Mouse (Mus musculus): ENCODE measurements around the gene Mia2. TPM values are rescaled to one million over a fixed set of nuclear protein-coding genes. Genes with fewer than 3 reads are reported as not detected.

Gene Mia2
- total RNA-seq, 2 experiments from 2014 or later = 85.7 to 150 TPM

DNA sequence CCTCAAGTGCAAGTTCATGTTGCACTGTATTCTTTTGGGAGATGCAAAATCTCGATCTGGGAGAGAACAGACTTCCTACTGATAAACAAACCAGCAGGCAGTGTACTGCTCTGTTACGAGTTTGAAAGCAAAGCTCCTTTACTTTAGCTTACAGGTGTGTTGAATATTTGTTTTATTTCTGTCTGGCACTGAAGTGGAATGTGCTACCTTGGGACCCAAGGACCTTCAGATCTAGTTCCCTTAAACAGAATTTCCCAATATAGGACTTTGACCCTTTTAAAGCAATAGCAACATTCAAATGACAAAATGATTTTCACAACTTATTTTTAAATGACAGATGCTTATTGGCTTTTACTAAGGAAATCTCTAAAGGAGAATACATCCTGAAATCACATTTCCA, 2.1 kb upstream of the Mia2 start:
- no peak for DNase-seq (ENCODE audit: low spot score in 2 of 2)

DNA sequence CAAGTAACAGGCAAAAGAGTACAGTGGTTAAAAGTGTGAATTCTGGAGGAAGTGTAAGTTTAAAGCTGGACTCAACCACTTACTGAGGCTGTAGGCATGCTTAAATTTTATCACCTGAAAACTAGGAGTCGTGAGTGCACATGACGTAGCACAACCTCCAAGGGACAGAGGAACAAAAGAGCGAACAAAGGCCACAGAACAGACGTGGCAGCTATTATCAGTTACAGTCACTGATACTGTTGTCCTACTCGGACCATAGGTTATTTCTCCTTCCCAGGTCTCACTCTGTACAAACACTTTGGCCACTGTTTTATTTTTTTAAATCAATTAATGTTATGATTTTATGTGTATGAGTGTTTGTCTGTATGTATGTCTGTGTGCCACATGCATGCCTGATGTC, 9.2 kb downstream of the Mia2 start:
- no peak for DNase-seq (ENCODE audit: low spot score in 2 of 2)

DNA sequence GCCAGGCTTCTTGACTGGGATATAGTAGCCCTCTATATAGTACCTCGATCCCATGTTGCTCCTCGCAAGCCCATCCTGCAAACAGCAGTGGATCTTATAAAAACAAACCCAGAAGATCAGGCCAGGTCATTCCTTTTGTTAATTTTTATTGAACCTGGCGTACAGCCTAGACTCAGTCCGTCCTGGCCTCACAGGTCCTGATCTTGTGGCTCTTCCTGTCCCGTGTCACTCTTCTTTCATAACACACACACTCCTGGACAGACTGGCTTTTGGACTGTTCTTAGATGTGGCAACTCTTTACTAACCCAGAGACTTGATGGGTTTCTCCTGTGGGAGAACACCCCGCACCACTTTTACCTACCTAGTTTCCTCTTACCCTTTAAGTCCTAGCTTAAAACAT, 10.3 kb downstream of the Mia2 start:
- DNase-seq (ENCODE audit: low spot score in 2 of 2) = no peak

DNA sequence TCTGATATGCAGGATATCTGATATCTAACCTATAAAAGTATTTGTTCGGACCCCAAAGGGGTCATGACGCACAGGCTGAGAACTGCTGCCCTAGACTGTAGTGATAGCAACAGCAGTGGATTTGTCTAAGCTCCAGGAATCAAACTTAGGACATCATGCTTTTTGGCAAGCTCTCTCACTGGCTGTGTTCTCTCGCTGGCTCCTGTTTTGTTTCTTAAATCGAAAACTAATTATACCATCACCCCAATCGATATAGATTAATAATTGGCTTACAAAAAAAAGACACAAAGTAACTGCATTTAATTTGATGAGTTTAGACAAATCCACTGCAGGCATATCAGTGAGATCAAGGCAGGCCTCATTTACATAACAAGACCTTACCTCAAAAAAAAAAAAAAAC, 10.9 kb downstream of the Mia2 start:
- no peak for DNase-seq (ENCODE audit: low spot score in 2 of 2)

DNA sequence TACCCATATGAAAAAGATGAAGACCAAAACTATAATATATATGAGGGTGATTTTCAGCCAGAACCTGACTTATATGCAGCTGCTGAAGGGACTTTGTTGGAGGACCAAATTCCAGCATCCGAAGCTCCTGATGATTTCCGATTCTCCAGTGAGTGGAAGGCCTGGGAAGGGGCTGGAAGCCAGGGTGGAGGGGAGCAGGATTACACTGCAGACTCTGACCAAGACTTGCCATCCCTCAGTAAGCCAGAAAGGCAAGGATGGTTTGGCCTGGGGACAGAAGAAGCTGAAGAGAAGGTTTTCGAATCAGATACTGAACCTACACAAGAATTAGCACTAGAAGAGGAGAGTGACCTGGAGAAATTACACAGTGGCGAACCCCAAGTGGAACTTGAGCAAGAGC, 12.3 kb downstream of the Mia2 start:
- no peak for DNase-seq (ENCODE audit: low spot score in 2 of 2)

DNA sequence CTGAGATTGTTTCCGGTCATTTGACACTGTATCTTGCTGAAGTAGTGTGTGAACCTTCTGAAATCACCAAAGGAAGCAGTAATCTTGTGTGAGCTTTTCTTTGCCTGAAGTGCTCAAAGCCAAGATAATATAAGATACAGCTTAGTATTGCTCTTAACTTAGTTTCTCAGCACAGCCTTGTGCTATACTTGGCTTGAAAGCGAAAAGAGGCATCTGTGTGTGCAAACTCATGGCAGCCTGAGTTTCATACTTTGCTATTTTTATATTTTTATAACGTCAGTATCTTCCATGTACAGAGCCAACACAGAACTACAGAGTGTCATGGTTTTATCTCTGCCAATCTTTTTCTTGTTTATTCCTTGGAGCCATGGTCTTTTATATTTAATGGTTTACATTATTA, 21.6 kb downstream of the Mia2 start:
- no peak for DNase-seq (ENCODE audit: low spot score in 2 of 2)

DNA sequence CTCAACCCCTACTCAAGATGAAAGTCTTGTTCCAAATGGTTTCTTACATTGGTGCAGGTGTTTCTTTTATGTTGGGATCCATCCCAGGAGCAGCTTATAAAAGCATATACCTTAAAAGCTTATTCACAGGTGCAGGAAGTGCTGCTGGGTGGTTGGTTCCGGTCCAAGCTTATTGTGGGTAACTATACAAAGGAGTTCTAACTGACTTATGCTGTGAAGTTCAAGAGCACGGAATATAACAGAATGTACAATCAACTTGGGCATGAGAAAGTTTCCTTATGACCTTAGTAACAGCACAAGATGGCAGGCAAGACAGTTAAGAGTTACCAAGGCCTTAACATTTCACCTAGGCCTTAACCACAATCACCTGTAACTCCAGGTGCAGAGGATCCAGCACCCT, 29.8 kb downstream of the Mia2 start:
- DNase-seq (ENCODE audit: low spot score in 2 of 2) = no peak

DNA sequence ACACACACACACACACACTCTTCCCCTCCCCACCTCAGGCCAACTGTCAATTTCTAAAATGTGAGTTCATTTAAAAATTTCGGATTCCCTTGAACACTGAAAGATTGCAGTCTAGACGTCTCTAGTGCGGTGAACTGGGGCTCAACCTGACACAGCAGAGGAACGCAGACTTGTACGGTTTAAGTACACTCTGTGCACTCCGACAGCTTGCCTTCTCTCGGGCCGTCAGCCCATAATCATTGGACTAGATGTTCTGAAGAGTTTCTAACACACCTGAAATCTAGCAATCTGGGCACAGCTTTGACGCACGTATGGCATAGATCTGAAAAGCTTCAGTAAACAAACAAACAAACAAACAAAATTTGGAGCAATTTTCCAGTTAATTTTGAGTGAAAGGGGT, 32.9 kb downstream of the Mia2 start:
- DNase-seq (ENCODE audit: low spot score in 2 of 2) = no peak

DNA sequence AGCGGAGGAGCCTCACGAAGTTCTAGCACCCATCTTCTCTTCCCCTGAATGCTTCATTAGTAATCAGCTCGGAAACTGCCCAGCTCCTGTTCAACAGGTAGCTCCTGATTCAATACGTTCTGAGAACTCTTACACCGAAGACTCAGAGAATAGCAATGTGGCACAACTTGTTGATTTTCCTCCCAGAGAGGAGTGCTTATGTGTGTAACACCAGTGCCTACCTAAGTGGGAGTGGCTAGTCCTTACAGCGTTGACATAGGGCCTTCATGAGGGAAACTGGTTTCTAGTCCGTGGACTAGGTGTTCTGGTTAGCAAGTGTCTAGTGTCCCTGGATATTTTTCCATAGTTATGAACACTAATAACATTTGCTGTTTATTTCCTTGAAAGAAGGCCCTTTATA, 33.4 kb downstream of the Mia2 start:
- DNase-seq (ENCODE audit: low spot score in 2 of 2) = no peak

DNA sequence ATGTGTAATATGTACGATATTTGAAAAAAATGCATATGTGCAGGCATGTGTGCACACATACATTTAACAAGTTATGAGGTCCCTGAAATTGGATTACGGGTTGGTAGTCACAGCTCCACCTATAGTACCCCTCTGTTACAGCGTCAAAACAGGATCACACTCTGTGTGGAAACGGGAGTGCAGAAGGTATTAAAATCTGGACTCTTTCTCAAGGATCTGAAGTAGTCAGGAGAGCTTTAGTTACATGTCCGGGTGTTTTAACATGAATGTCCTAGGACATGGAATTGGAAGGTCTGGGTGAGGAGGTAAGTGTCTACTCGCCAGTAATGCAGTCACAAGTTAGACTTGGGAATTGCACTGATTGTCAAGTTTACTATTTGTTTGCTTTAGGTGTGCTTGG, 34.0 kb downstream of the Mia2 start:
- peak in 1 of 2 experiments; percentile 41 for DNase-seq (ENCODE audit: low spot score in 2 of 2)

DNA sequence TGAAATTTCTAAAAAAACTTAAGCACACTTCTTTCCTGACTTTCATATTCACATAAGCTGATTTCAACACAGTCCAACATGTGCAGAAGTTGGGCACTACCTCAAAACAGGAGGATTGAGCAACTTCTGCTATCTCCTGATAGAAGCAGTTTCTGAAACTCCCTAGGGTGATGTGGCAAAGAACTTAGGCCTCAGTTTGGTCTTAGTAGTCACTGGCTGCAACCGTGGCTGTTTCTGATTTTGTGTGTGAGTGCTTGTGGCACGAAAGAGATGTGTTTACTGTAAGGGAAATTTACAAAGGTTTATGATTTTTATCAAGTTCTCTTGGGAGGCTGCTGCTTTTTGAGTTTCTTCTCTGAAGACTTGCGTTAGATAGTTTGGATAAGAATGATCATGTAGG, 34.6 kb downstream of the Mia2 start:
- peak in 1 of 2 experiments; percentile 32 for DNase-seq (ENCODE audit: low spot score in 2 of 2)

DNA sequence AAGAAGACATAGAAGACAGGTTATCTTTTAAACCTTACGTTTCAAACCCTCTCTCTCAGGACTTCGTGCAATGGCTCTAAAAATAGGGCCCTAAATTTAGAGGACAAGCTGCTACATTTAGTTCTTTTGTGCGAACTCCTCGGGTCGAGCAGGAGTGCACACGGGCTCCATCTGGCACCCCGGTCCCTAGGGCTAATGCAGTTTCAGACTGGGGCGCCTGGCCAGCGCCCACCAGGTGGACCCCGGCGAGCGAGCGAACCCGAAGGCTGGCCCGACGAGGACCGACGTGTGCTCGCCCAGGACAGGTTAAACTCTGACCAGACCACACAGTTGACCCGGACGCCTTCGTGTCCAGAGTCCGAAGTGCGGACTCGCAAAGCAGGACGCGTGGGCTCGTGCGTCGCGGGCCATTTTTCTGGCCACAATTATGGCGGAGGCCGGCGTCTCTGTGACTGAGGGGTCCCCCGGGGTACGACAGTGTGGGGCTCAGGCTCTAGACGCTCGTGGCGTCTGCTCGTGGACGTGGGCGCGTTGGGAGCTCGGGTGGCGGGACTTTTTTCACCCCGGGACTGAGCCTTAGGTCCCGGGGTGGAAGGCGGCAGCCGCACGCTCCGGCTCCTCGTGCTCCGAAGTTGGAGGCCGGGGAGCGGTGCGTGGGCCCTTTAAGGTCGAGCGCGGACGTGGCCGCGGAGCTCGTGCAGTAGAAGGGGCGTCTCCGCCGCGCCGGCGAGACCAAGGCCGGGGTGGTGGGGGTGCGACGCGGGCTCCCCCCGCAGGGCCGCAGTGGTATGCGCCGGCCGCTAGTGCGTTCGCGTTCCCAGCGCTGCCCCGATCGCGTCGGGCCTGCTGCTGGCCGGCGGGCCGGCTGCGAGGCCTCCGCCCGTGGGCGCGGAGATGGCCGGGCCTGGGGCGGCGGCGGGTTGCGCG, 35.3 kb downstream of the Mia2 start:
- DNase-seq (ENCODE audit: low spot score in 2 of 2) = peak; percentile 96 to 97

DNA sequence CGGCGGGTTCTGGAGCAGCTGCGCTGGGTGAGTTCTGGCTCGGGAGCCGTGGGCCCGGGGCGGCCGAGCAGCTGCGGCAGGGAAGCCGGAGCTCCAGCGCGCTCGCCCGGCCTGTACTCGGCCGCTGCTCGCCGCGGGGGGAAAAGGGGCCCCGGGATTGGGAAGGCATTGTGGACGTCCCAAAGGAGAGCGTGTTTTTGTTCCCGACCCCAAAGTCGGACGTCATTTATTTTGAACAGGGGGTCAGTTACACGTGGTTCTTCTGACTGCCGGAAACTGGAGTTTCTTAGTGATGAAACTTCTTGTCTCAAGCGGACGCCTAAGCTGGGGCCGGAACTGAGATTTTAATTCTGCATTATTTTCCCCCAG, 36.0 kb downstream of the Mia2 start:
- DNase-seq (ENCODE audit: low spot score in 2 of 2) = no peak

DNA sequence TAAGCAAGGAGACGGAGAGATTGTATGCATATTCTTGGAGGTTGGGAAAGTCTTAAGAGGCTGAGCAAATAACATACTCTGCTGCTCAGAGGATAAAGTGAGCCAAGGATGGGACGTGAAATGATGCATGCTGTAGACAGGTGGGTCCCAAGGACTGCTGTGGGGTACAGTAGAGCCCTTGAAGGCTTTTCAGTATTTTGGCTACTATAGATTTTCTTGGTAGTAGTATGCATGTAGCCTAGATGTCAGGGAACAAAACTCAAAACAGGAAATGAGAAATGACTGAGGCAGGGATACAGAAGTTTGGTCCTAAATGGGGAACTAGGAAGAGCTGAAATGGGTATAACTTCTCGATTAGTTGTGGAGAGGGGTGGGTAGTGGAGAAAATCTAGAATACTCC, 36.9 kb downstream of the Mia2 start:
- DNase-seq (ENCODE audit: low spot score in 2 of 2) = no peak

DNA sequence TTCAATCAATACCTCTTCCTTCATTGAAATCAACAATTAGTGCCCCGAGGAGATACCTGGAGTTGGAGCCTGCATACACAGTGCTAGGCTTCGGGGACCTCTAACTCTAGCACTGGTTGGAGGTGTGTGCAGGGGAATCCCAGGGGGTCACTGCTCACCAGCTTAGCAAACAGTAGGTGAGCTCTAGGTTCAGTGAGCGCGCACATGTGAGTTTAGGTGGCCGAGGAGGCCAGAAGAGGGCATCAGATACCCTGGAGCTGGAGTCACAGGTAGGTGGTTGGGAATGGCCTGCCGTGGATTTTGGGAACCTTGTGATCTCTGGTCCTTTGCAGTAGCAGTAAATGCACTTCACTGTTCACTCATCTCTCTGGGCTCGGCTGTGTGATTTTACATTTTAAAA, 37.3 kb downstream of the Mia2 start:
- DNase-seq (ENCODE audit: low spot score in 2 of 2) = no peak

DNA sequence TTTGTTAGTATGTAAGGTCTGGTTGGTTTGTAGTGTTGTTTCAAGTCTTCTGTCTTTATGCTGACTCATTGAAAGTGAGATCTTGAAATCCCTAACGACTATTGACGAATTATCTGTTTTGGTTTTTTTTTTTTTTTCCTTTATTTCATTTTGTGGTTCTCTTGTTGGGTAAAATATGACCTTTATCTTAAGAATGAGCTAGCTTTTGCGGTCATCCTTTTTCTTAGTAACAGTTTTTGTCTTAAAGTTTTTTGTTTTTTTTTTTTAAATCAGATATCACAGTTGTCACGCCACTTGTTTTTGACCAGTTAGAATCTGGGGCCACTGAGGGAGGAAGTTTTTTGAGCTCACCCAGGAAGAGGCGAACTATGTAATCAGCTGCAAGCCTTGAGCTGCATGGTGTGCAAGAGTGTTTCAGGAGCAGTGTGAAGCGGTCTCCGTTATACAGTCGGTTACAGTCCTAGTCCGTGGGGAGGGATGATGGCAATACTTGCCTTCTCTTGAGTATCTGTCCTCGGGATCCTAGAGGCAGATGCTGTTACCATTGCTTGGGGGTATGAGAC, 37.9 kb downstream of the Mia2 start:
- DNase-seq (ENCODE audit: low spot score in 2 of 2) = no peak

DNA sequence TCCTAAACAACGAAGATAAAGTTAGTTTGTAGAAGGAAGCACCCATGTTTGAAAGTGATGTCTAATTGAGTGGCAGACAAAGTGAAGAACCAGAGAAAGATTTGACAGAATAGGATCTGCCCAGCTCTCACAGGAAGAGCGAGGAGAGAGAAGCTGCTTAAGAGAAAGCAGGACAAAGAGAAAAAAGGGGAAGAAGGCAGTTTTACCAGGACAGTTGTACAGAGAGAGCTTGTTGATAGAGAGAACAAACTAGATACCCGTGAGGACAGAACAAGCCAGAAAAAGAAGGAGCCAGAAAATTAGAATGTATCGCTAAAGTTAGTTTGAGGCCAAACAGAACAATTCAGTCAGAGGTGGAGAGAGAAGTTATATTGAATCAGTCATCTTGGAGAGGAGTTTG, 39.5 kb downstream of the Mia2 start:
- DNase-seq (ENCODE audit: low spot score in 2 of 2) = no peak

DNA sequence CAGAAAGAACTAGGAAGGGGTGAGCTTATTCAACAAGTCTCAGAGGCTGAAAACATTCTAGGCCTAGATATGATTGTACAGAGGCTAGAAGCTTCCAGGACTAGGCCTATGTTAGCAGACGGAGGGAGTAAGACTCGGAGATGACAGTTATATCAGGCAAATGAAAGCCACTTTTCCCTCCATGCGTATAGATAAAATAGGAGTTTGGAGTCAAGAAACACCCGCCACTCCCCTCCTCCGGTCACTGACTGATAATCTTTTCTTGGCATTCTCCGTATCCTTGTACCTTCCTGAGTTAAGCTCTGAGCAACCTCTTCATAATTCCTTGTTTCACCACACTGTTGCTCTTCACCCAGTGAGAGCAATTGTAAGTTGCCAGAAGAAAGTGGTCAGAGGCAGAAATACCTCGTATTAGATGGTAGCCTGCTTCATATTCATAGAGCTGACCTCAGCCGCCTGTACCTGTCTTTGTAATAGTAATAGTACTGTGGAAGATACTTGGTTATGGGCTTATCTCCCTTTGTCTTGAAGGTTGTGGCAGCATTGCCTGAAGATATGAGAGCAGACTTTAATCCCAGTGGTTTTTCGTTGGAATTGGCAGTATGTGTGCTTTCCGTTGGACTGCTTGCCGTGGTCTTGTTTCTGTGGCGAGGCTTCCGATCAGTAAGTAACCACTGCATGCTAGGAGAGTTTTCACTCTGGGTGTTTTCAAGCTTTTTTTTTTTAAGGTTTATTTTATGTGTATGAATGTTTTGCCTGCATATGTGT, 40.1 kb downstream of the Mia2 start:
- no peak for DNase-seq (ENCODE audit: low spot score in 2 of 2)

DNA sequence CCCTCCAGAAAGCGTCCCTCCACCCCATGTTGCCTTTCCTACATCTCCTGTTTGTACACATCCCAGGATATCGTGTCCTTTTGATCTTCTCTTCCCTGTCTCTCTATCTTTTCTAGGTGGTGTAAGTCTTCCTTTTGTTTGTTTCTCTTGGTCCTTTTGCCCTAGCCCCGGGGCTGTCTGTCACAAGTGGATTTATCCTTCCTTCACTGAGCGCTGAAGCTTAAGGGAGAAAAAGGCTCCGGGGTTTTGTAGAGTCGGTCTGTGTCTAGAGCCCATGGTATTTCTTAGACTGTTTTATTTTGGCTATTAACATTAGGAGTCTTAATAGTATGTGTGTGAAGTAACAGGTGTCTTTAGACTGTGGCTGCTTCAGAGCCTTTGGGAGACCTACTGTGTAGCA, 41.4 kb downstream of the Mia2 start:
- DNase-seq (ENCODE audit: low spot score in 2 of 2) = no peak

DNA sequence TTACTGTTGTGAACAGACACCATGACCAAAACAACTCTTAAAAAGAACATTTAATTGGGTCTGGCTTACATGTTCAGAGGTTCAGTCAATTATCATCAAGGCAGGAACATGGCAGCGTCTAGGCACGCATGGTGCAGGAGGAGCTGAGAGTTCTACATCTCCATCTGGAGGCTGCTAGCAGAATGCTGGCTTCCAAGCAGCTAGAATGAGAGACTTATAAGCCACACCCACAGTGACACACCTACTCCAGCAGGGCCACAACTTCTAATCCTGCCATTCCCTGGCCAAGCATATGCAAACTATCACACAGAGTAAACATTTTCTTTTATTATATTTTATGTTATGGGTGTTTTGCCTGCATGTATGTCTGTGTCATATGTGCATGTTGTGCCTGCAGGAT, 43.8 kb downstream of the Mia2 start:
- DNase-seq (ENCODE audit: low spot score in 2 of 2) = no peak

DNA sequence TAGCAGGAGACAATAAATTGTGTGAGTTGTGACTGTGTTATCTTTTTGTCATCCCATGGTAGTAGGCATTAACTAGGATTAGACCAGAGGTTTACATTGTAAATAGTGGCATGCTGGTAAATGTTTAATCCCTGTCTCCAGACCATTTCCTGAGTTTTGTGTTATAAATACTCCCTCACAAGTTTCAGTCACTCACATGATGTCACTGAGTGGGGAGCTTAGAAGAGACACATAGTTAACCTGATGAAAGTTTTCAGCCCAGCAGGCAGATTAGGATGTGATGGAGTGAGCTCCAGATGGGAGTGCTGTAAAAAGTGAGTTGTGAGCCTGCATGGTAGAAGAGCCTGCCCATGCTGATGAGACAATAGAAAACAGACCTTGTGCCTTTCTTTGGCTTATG, 49.5 kb downstream of the Mia2 start:
- DNase-seq (ENCODE audit: low spot score in 2 of 2) = no peak

DNA sequence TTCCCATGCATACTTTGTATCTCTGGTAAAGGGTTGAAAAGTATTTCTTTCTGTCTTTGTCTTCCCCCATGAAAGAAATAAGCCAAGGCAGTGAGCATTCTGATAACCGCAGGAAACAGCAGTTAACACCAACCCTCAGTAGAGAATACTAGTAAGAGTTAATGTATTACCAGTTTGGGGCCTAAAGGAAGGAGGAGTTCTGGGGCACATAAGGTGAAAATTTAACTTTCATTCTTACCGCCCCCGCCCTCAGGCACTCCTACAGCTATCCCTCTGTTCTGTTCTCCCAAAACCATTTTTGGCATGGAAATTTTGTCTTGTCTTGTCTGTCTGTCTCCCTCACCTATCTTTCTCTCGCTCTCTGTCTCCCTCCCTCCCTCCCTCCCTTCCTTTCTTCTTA, 54.1 kb downstream of the Mia2 start:
- DNase-seq (ENCODE audit: low spot score in 2 of 2) = no peak

Measured in adrenal gland, adult 18-20 months (tissue).